Mouse (Mus musculus) adipocyte (in vitro differentiated cells): ENCODE results near the gene Stt3b.
A peak's percentile ranks its signal among the peaks of the same experiment; 100 is the strongest.
"Not testable (repeated sequence)": the region's sequence is repeated elsewhere in the genome, so short reads cannot be mapped to it uniquely, and the experiment has no call there.

ENCODE experiments used
- DNase-seq: peaks from one replicate; pipeline ENCODE4 v3.0.0-alpha.2; 2016; ENCODE audit warnings: low spot score

Stt3b gene

GRCm38 (mm10) chr9:115317049-115317448 is 6.8 kb upstream of the Stt3b start:
- no peak for DNase-seq

- DNase-seq, result no peak
These were observed 4.3 kb upstream of the Stt3b start for GRCm38 (mm10) chr9:115314556-115314955.

GRCm38 (mm10) chr9:115313830-115314229 is 3.6 kb upstream of the Stt3b start:
- DNase-seq, result no peak

GRCm38 (mm10) chr9:115311223-115311520 is 951 bp upstream of the Stt3b start:
- DNase-seq, result peak; percentile 60

- no peak for DNase-seq
These were observed 260 bp downstream of the Stt3b start for GRCm38 (mm10) chr9:115309977-115310345.

GRCm38 (mm10) chr9:115309381-115309971 is 745 bp downstream of the Stt3b start:
- no peak for DNase-seq

- DNase-seq, result peak; percentile 78
These were observed 1.3 kb downstream of the Stt3b start for GRCm38 (mm10) chr9:115308941-115309380.

- no peak for DNase-seq
These were observed 1.8 kb downstream of the Stt3b start for GRCm38 (mm10) chr9:115308401-115308800.

- DNase-seq, result peak; percentile 24
These were observed 4.0 kb downstream of the Stt3b start for GRCm38 (mm10) chr9:115306202-115306601.

- DNase-seq, result no peak
These were observed 6.1 kb downstream of the Stt3b start for GRCm38 (mm10) chr9:115304149-115304548.

- DNase-seq, result no peak
These were observed 8.6 kb downstream of the Stt3b start for GRCm38 (mm10) chr9:115301593-115301992.

GRCm38 (mm10) chr9:115301002-115301579 is 9.1 kb downstream of the Stt3b start:
- DNase-seq, result no peak

- no peak for DNase-seq
These were observed 13.5 kb downstream of the Stt3b start for GRCm38 (mm10) chr9:115296738-115297137.

GRCm38 (mm10) chr9:115293920-115294594 is 16.2 kb downstream of the Stt3b start:
- no peak for DNase-seq

GRCm38 (mm10) chr9:115287774-115288434 is 22.3 kb downstream of the Stt3b start:
- DNase-seq, result no peak

- DNase-seq, result no peak
These were observed 25.8 kb downstream of the Stt3b start for GRCm38 (mm10) chr9:115284385-115284784.

- no peak for DNase-seq
These were observed 26.8 kb downstream of the Stt3b start for GRCm38 (mm10) chr9:115283403-115283802.

- DNase-seq, result no peak
These were observed 31.6 kb downstream of the Stt3b start for GRCm38 (mm10) chr9:115278641-115279040.

- DNase-seq, result no peak
These were observed 35.4 kb downstream of the Stt3b start for GRCm38 (mm10) chr9:115274806-115275205.

- no peak for DNase-seq
These were observed 37.0 kb downstream of the Stt3b start for GRCm38 (mm10) chr9:115273095-115273649.

- DNase-seq, result not testable (repeated sequence)
These were observed 37.8 kb downstream of the Stt3b start for GRCm38 (mm10) chr9:115272451-115272850.

- DNase-seq, result no peak
These were observed 38.7 kb downstream of the Stt3b start for GRCm38 (mm10) chr9:115271556-115271955.

GRCm38 (mm10) chr9:115261896-115262295 is 48.3 kb downstream of the Stt3b start:
- no peak for DNase-seq
